Mouse (Mus musculus) stomach, postnatal 0 days (tissue): Measurements from ENCODE around the gene Bbc3. TPM values are rescaled to one million over a fixed set of nuclear protein-coding genes. Genes with fewer than 3 reads are reported as not detected.

Experiments used
- ATAC-seq: fragments of 200-750 bp; cut with Nextera tagmentation; 2 replicates; pipeline ENCODE4 v1.8.0; 2017; ENCODE audit not compliant: low FRiP score, low TSS enrichment
- DNase-seq: peaks from one replicate; pipeline ENCODE4 v3.0.0-alpha.2; 2016; ENCODE audit warnings: low spot score
- H3K27ac ChIP-seq: fragments of 300-500 bp; sonication (generic); replicated peaks from 2 replicates; pipeline ENCODE4 v1.5.1; 2014; ENCODE audit warnings: mild to moderate bottlenecking, control low read depth
- H3K27me3 ChIP-seq: fragments of 300-500 bp; sonication (generic); 2 replicates; pipeline ENCODE4 v1.6.1; 2014; ENCODE audit warnings: low read length; ENCODE audit not compliant: control insufficient read depth, insufficient read depth
- H3K36me3 ChIP-seq: fragments of 300-500 bp; sonication (generic); 2 replicates; pipeline ENCODE4 v1.6.1; 2014; ENCODE audit warnings: low read length, mixed read lengths; ENCODE audit not compliant: control insufficient read depth, insufficient read depth
- H3K4me1 ChIP-seq: fragments of 300-500 bp; sonication (generic); replicated peaks from 2 replicates; pipeline ENCODE4 v1.6.1; 2014; ENCODE audit warnings: antibody characterized with exemption; ENCODE audit not compliant: control insufficient read depth, insufficient read depth
- H3K4me2 ChIP-seq: fragments of 300-500 bp; sonication (generic); replicated peaks from 2 replicates; pipeline ENCODE4 v1.6.1; 2014; ENCODE audit warnings: low read depth, mild to moderate bottlenecking, control low read depth, moderate library complexity
- H3K4me3 ChIP-seq: fragments of 300-500 bp; sonication (generic); 2 replicates; pipeline ENCODE4 v1.5.1; 2014; ENCODE audit warnings: low read depth, low read length, control low read depth
- H3K9ac ChIP-seq: fragments of 300-500 bp; sonication (generic); 2 replicates; pipeline ENCODE4 v1.6.1; 2014; ENCODE audit warnings: mild to moderate bottlenecking, low read length, control low read depth, mixed read lengths
- H3K9me3 ChIP-seq: fragments of 300-500 bp; sonication (generic); 2 replicates; pipeline ENCODE4 v1.6.1; 2016; ENCODE audit warnings: low read length; ENCODE audit not compliant: control insufficient read depth
- CTCF ChIP-seq: IDR thresholded peaks from 2 replicates; pipeline ENCODE4 v1.5.1; 2016; ENCODE audit warnings: antibody characterized with exemption, low read depth, mild to moderate bottlenecking, moderate library complexity
- EP300 ChIP-seq: optimal IDR thresholded peaks from 2 replicates; pipeline ENCODE3; 2016; ENCODE audit warnings: antibody characterized with exemption
- WGBS: fragments of 180-500 bp; shearing (Covaris S2); extraction: QIAGEN DNeasy Blood & Tissue Kit; methylation state at CpG from one replicate; pipeline ENCODE4 v1.1.7; 2014; 5-methylcytosine and 5-hydroxymethylcytosine counted together
- polyA plus RNA-seq: library from polyadenylated mRNA; unstranded; fragments of >200 nt; fragmentation: Nextera tagmentation; extraction: Ambion mirVana; gene quantifications from 2 replicates; pipeline ENCODE4 v1.2.1, GENCODE M21; 2015

The Bbc3 gene
- polyA plus RNA-seq, 1 experiment from 2014 or later = 3.7 TPM

- peak overlapping the region; percentile 99 for H3K27ac ChIP-seq
- H3K4me1 ChIP-seq = peaks cover 14% of the 10 kb centered on the region
- ATAC-seq = peak; percentile 15
- H3K4me3 ChIP-seq = peak overlapping the region; percentile 72
- H3K36me3 ChIP-seq = peaks cover 3% of the 10 kb centered on the region; the same call in 1 of the 2 replicates
- DNase-seq = peak; percentile 69
- H3K4me2 ChIP-seq = peak overlapping the region; percentile 100
- H3K9me3 ChIP-seq = no peaks in the 10 kb centered on the region
- peak overlapping the region; percentile 90 for H3K9ac ChIP-seq
- no peaks in the 10 kb centered on the region for H3K27me3 ChIP-seq
- under 1% methylated on average over 37 of the region's 49 CpGs for WGBS
- TF ChIP-seq CTCF = no peak
- no peak for TF ChIP-seq EP300
These were observed 3.9 kb downstream of the Bbc3 start for GRCm38 (mm10) chr7:16312011-16312671.

GRCm38 (mm10) chr7:16312672-16313311 is 4.6 kb downstream of the Bbc3 start:
- peak; percentile 81 for DNase-seq
- Histone ChIP-seq H3K4me3 (peak overlapping the region; percentile 72), H3K27ac (peak overlapping the region; percentile 99), H3K4me1 (peaks cover 14% of the 10 kb centered on the region), H3K9me3 (no peaks in the 10 kb centered on the region), H3K4me2 (peak overlapping the region; percentile 100), H3K9ac (peak overlapping the region; percentile 90), H3K36me3 (peaks cover 3% of the 10 kb centered on the region; the same call in 1 of the 2 replicates), H3K27me3 (no peaks in the 10 kb centered on the region)
- under 1% methylated on average over 11 of the region's 12 CpGs for WGBS
- TF ChIP-seq EP300 = no peak
- no peak for TF ChIP-seq CTCF
- peak; percentile 41 for ATAC-seq

- Histone ChIP-seq H3K27ac (peak overlapping the region; percentile 99), H3K9ac (peak overlapping the region; percentile 90), H3K27me3 (no peaks in the 10 kb centered on the region), H3K4me1 (peaks cover 14% of the 10 kb centered on the region), H3K4me2 (peak overlapping the region; percentile 100), H3K9me3 (no peaks in the 10 kb centered on the region), H3K4me3 (peak overlapping the region; percentile 72), H3K36me3 (peaks cover 3% of the 10 kb centered on the region; the same call in 1 of the 2 replicates)
- ATAC-seq (peak; percentile 76), DNase-seq (peak; percentile 90)
- WGBS = 1% methylated on average over 54 of the region's 66 CpGs
- TF ChIP-seq EP300 (no peak), CTCF (peak; percentile 60)
These were observed 5.5 kb downstream of the Bbc3 start for GRCm38 (mm10) chr7:16313481-16314220.

- 17% methylated on average over 13 of the region's 13 CpGs for WGBS
- no peaks in the 10 kb centered on the region for H3K27me3 ChIP-seq
- peak overlapping the region; percentile 90 for H3K9ac ChIP-seq
- peaks cover 3% of the 10 kb centered on the region; the same call in 1 of the 2 replicates for H3K36me3 ChIP-seq
- peak overlapping the region; percentile 100 for H3K4me2 ChIP-seq
- peak overlapping the region; percentile 99 for H3K27ac ChIP-seq
- DNase-seq = no peak
- H3K4me3 ChIP-seq = peak overlapping the region; percentile 72
- peaks cover 12% of the 10 kb centered on the region for H3K4me1 ChIP-seq
- no peak for ATAC-seq
- TF ChIP-seq CTCF (no peak), EP300 (no peak)
- H3K9me3 ChIP-seq = no peaks in the 10 kb centered on the region
These were observed 6.1 kb downstream of the Bbc3 start for GRCm38 (mm10) chr7:16314221-16314775.

GRCm38 (mm10) chr7:16315222-16315759 is 7.1 kb downstream of the Bbc3 start:
- Histone ChIP-seq H3K9ac (no peak overlapping the region), H3K36me3 (peaks cover 3% of the 10 kb centered on the region; the same call in 1 of the 2 replicates), H3K27me3 (no peaks in the 10 kb centered on the region), H3K9me3 (no peaks in the 10 kb centered on the region), H3K27ac (no peak overlapping the region), H3K4me3 (no peak overlapping the region), H3K4me1 (peaks cover 11% of the 10 kb centered on the region), H3K4me2 (no peak overlapping the region)
- 53% methylated on average over 4 of the region's 4 CpGs for WGBS
- TF ChIP-seq CTCF (no peak), EP300 (no peak)
- no peak for DNase-seq
- no peak for ATAC-seq
